Mouse (Mus musculus): ENCODE measurements around the gene Rbm34. TPM values are rescaled to one million over a fixed set of nuclear protein-coding genes. Genes with fewer than 3 reads are reported as not detected.
"Not testable (repeated sequence)": the region's sequence is repeated elsewhere in the genome, so short reads cannot be mapped to it uniquely, and the experiment has no call there.

Gene Rbm34
- polyA plus RNA-seq, 1 experiment from 2014 or later, result 25.0 TPM

GRCm38 (mm10) chr8:126928028-126928427 lies 42.8 kb downstream of the Rbm34 start:
- Histone ChIP-seq H3K4me3 (no peak overlapping the region), H3K36me3 (peaks cover 51% of the 10 kb centered on the region), H3K4me1 (peaks cover 19% of the 10 kb centered on the region), H3K9me3 (no peaks in the 10 kb centered on the region), H3K27ac (no peak overlapping the region), H3K27me3 (ENCODE audit: insufficient read depth, poor library complexity, severe bottlenecking) (no peaks in the 10 kb centered on the region)
- no peak for DNase-seq (ENCODE audit: low spot score)

DNA sequence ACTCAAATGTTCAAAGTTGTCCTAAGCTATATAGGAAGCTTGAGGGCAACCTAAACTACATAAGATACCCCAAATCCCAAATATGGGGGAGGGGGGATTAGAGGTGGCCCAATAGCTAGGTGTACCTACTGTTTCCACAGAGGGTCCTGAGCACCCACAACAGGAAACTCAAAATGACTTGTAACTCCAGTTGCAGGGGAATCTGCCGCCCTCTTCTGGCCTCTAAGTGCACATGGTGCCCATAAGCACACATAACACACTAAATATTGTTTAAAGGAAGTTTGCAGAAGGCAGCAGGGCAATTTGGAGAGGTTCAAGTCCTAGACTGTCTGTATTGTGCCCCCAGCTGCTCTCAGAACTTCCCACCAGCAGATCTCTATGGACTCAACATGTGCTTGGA lies 43.8 kb downstream of the Rbm34 start:
- Histone ChIP-seq H3K27ac (no peak overlapping the region), H3K27me3 (ENCODE audit: insufficient read depth, poor library complexity, severe bottlenecking) (no peaks in the 10 kb centered on the region), H3K4me3 (no peak overlapping the region), H3K36me3 (peaks cover 43% of the 10 kb centered on the region), H3K4me1 (peaks cover 15% of the 10 kb centered on the region), H3K9me3 (no peaks in the 10 kb centered on the region)
- 56% methylated on average over 1 of the region's 1 CpGs for WGBS
- no peak for DNase-seq (ENCODE audit: low spot score)

DNA sequence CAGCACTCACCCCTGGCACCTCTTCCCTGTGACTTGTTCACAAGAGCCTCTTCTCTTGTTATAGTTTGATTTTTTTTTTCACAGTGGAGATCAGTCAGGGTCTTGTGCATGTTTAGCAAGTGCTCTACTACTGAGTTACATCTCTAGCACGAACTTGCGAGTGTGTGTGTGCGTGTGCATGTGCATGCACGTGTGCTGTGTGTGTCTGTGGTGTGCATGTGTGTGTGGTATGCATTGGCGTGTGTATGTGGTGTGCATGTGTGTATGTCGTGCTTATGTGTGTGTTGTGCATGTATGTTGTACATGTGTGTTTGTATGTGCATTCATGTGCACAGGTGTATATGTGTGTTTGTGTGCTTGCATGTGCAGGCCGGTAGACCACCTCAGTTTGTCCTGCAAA lies 47.9 kb downstream of the Rbm34 start:
- 87% methylated on average over 7 of the region's 7 CpGs for WGBS

DNA sequence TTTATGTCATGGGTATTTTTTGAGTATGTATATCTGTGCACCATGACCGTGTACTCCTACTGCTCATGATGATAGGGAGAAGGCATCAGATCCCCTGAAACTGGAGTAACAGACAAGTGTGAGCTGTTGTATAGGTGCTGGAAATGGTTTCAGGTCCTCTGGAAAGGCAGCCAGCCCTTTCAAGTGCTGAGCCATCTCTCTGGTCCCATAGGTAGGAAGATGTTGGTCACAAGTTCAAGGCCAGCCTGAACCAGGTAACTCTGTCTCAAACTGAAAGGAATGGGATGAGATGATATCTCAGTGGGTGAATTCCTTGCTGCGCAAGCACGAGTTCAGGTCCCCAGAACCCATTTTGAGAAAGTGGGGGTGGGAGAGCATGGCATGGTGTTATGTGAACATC lies 49.4 kb downstream of the Rbm34 start:
- Histone ChIP-seq H3K27ac (no peak overlapping the region), H3K9me3 (no peaks in the 10 kb centered on the region)
- 84% methylated on average over 3 of the region's 3 CpGs for WGBS

More for the DNA sequence above, 47.9 kb downstream of the Rbm34 start:
- H3K27ac ChIP-seq, result no peak overlapping the region
- H3K36me3 ChIP-seq, result peaks cover 12% of the 10 kb centered on the region; the same call in 1 of the 2 replicates
- H3K4me3 ChIP-seq, result no peak overlapping the region
- DNase-seq (ENCODE audit: low spot score), result no peak
- H3K27me3 ChIP-seq (ENCODE audit: insufficient read depth, poor library complexity, severe bottlenecking), result no peaks in the 10 kb centered on the region
- H3K4me1 ChIP-seq, result peaks cover 19% of the 10 kb centered on the region
- H3K9me3 ChIP-seq, result no peaks in the 10 kb centered on the region

DNA sequence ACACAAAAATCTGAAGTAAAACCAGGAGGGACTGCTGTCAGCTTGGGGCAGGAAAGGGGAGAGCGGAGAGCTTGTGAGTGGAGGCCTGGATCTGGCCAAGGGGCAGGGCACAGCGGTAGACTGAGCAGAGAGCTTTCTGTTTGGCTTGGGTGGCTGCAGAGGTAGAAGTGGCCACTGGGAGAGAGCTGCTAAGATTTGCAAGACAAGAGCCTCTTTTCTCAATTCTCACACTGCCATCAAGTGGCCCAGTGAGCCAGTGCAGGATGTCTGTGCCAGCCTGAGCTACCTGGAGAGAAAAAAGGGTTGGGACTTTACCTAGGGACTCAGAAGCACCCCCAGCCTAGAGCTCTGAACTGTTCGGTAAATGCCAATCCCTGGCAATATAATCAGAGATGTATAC lies 50.0 kb downstream of the Rbm34 start:
- Histone ChIP-seq H3K4me1 (peaks cover 32% of the 10 kb centered on the region), H3K27ac (peak overlapping the region; percentile 80; the same call in 1 of the 2 replicates), H3K27me3 (ENCODE audit: insufficient read depth, poor library complexity, severe bottlenecking) (no peaks in the 10 kb centered on the region), H3K9me3 (no peaks in the 10 kb centered on the region), H3K4me3 (no peak overlapping the region), H3K36me3 (peaks cover 3% of the 10 kb centered on the region; the same call in 1 of the 2 replicates)
- 28% methylated on average over 3 of the region's 3 CpGs for WGBS
- DNase-seq (ENCODE audit: low spot score), result no peak

More for the DNA sequence above, 49.4 kb downstream of the Rbm34 start:
- no peak for DNase-seq (ENCODE audit: low spot score)
- Histone ChIP-seq H3K36me3 (peaks cover 7% of the 10 kb centered on the region; the same call in 1 of the 2 replicates), H3K27me3 (ENCODE audit: insufficient read depth, poor library complexity, severe bottlenecking) (no peaks in the 10 kb centered on the region), H3K4me1 (peaks cover 32% of the 10 kb centered on the region), H3K4me3 (no peak overlapping the region)

- 83% methylated on average over 6 of the region's 6 CpGs for WGBS
- DNase-seq (ENCODE audit: low spot score), result no peak
- Histone ChIP-seq H3K9me3 (no peaks in the 10 kb centered on the region), H3K4me3 (no peak overlapping the region), H3K4me1 (peaks cover 32% of the 10 kb centered on the region), H3K36me3 (peaks cover 3% of the 10 kb centered on the region; the same call in 1 of the 2 replicates), H3K27ac (peak overlapping the region; percentile 80; the same call in 1 of the 2 replicates), H3K27me3 (ENCODE audit: insufficient read depth, poor library complexity, severe bottlenecking) (no peaks in the 10 kb centered on the region)
Measured at GRCm38 (mm10) chr8:126920386-126920785, 50.5 kb downstream of the Rbm34 start.

- Histone ChIP-seq H3K27me3 (ENCODE audit: insufficient read depth, poor library complexity, severe bottlenecking) (no peaks in the 10 kb centered on the region), H3K36me3 (peaks cover 3% of the 10 kb centered on the region; the same call in 1 of the 2 replicates), H3K9me3 (no peaks in the 10 kb centered on the region), H3K4me3 (no peak overlapping the region), H3K4me1 (peaks cover 38% of the 10 kb centered on the region), H3K27ac (peak overlapping the region; percentile 80)
- WGBS, result 68% methylated on average over 5 of the region's 5 CpGs
- DNase-seq (ENCODE audit: low spot score), result no peak
Measured at GRCm38 (mm10) chr8:126919703-126920102, 51.2 kb downstream of the Rbm34 start.

GRCm38 (mm10) chr8:126919255-126919654 lies 51.6 kb downstream of the Rbm34 start:
- no peaks in the 10 kb centered on the region for H3K27me3 ChIP-seq (ENCODE audit: insufficient read depth, poor library complexity, severe bottlenecking)
- no peak overlapping the region for H3K4me3 ChIP-seq

GRCm38 (mm10) chr8:126918356-126918755 lies 52.5 kb downstream of the Rbm34 start:
- no peaks in the 10 kb centered on the region for H3K27me3 ChIP-seq (ENCODE audit: insufficient read depth, poor library complexity, severe bottlenecking)
- no peaks in the 10 kb centered on the region for H3K9me3 ChIP-seq
- H3K36me3 ChIP-seq, result peaks cover 3% of the 10 kb centered on the region; the same call in 1 of the 2 replicates
- H3K4me1 ChIP-seq, result peaks cover 49% of the 10 kb centered on the region
- no peak for DNase-seq (ENCODE audit: low spot score)
- H3K27ac ChIP-seq, result 0 out of 2 replicates have a peak overlapping the region, but pooled peaks have one; percentile 9
- 97% methylated on average over 1 of the region's 1 CpGs for WGBS
- H3K4me3 ChIP-seq, result no peak overlapping the region

More at GRCm38 (mm10) chr8:126919255-126919654, 51.6 kb downstream of the Rbm34 start:
- Histone ChIP-seq H3K4me1 (peaks cover 43% of the 10 kb centered on the region), H3K9me3 (no peaks in the 10 kb centered on the region), H3K36me3 (peaks cover 3% of the 10 kb centered on the region; the same call in 1 of the 2 replicates), H3K27ac (peak overlapping the region; percentile 80)
- DNase-seq (ENCODE audit: low spot score), result no peak
- 57% methylated on average over 2 of the region's 2 CpGs for WGBS

- Histone ChIP-seq H3K4me3 (no peak overlapping the region), H3K9me3 (no peaks in the 10 kb centered on the region), H3K27me3 (ENCODE audit: insufficient read depth, poor library complexity, severe bottlenecking) (no peaks in the 10 kb centered on the region), H3K27ac (peak overlapping the region; percentile 23), H3K4me1 (peaks cover 55% of the 10 kb centered on the region), H3K36me3 (0 out of 2 replicates have a peak, but pooled peaks cover 3% of the 10 kb centered on the region)
- DNase-seq (ENCODE audit: low spot score), result no peak
- WGBS, result 28% methylated on average over 6 of the region's 6 CpGs
Measured at GRCm38 (mm10) chr8:126917179-126917905, 53.5 kb downstream of the Rbm34 start.

DNA sequence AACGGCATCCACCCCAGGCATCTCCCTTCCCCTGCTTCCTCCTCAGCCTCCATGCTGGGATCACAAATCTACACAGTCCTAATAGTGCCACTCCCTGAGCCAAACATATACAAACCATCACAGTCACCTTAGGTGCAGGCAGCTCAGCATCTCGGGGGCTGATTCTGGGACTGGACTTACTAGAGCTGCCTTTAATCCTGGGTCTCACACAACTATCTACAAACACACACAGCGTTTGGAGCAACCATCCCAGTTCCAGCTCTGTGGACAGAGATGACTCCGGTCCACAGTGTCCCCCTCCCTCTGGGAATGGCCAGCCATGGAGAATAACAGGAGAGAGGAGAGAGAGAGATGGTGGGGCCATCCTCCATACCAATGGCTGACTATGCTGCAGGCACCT lies 54.3 kb downstream of the Rbm34 start:
- no peak overlapping the region for H3K4me3 ChIP-seq
- H3K36me3 ChIP-seq, result no peaks in the 10 kb centered on the region
- peak overlapping the region; percentile 23 for H3K27ac ChIP-seq
- no peaks in the 10 kb centered on the region for H3K27me3 ChIP-seq (ENCODE audit: insufficient read depth, poor library complexity, severe bottlenecking)
- peaks cover 55% of the 10 kb centered on the region for H3K4me1 ChIP-seq
- no peak for DNase-seq (ENCODE audit: low spot score)
- H3K9me3 ChIP-seq, result no peaks in the 10 kb centered on the region
- WGBS, result 78% methylated on average over 4 of the region's 4 CpGs

DNA sequence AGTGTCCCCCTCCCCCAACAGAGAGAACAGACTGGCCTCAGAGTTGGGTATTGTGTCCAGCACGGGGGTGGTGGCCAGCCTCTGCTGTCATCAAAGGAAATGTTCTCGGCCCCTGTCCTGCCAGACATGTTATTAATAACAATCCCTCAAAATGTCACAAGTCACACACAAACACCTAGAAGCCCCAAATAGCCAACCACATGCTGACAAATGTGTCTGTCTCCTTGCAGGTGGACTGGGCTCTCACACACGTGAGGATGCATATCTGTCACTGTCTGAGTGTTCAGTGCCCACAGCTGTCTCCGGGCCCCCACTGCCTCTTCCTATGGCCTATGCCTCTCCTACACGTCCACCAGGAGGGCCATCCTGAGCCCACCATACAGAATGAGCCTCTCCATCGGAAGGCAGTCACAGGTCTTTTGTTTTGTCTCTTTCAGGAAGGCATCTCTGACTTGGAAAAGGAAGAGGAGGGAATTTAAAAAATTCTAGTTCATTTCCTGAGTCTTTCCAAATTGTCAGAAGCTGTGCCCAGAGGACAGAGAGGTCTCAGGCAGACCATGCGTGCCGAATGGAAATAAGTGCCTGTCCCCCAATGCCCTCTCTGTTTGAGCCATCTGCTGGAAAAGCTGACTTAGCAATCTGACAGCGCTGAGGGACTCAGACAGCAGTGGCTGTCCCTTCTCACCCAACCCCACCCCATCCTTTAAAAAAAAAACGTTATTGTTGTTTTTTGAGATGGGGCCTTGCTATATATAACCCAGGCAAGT lies 56.1 kb downstream of the Rbm34 start:
- H3K36me3 ChIP-seq, result no peaks in the 10 kb centered on the region
- H3K9me3 ChIP-seq, result no peaks in the 10 kb centered on the region
- H3K4me1 ChIP-seq, result peaks cover 49% of the 10 kb centered on the region
- H3K27me3 ChIP-seq (ENCODE audit: insufficient read depth, poor library complexity, severe bottlenecking), result no peaks in the 10 kb centered on the region
- H3K4me3 ChIP-seq, result no peak overlapping the region
- H3K27ac ChIP-seq, result 0 out of 2 replicates have a peak overlapping the region, but pooled peaks have one; percentile 64
- DNase-seq (ENCODE audit: low spot score), result no peak
- 42% methylated on average over 10 of the region's 10 CpGs for WGBS

DNA sequence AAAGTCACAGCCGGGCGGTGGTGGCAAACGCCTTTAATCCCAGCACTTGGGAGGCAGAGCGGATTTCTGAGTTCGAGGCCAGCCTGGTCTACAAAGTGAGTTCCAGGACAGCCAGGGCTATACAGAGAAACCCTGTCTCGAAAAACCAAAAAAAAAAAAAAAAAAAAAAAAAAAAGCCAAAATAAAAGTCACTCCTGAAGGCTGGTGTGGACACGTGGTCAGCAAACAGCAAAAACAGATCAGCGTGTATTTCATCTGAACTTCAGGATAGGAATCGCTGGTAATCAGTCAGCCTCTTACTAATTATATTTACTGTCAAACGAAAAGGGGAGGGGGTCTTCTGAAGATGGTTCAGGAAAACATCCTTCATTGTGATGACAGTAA lies 56.8 kb downstream of the Rbm34 start:
- H3K27ac ChIP-seq, result not testable (repeated sequence)

More for the DNA sequence above, 56.8 kb downstream of the Rbm34 start:
- H3K27me3 ChIP-seq (ENCODE audit: insufficient read depth, poor library complexity, severe bottlenecking); H3K36me3 ChIP-seq; H3K4me3 ChIP-seq; H3K9me3 ChIP-seq; DNase-seq (ENCODE audit: low spot score): not testable (repeated sequence)
- 67% methylated on average over 10 of the region's 10 CpGs for WGBS
- H3K4me1 ChIP-seq, result peaks cover 49% of the 10 kb centered on the region
